Mouse (Mus musculus) myocyte (in vitro differentiated cells): ENCODE data around the gene Kat8. TPM values are rescaled to one million over a fixed set of nuclear protein-coding genes. Genes with fewer than 3 reads are reported as not detected.

ENCODE experiments used
- H3K27me3 ChIP-seq: one replicate; pipeline ENCODE4 v1.6.1; 2011; ENCODE audit not compliant: control insufficient read depth, insufficient read depth, insufficient read length
- H3K36me3 ChIP-seq: one replicate; pipeline ENCODE4 v1.6.1; 2011; ENCODE audit not compliant: control insufficient read depth, insufficient read depth
- H3K4me2 ChIP-seq: one replicate; pipeline ENCODE4 v1.6.1; 2011; ENCODE audit warnings: low read depth, control low read depth
- H3K4me3 ChIP-seq: one replicate; pipeline ENCODE4 v1.5.1; 2011; ENCODE audit warnings: mild to moderate bottlenecking, control low read depth, moderate library complexity
- H3K79me2 ChIP-seq: one replicate; pipeline ENCODE4 v1.6.1; 2011; ENCODE audit not compliant: control insufficient read depth, insufficient read depth
- H3ac ChIP-seq: one replicate; pipeline ENCODE4 v1.6.1; 2011; ENCODE audit not compliant: control insufficient read depth, insufficient read length
- CEBPB ChIP-seq: IDR thresholded peaks from 2 replicates; pipeline ENCODE4 v1.6.1; 2011; ENCODE audit warnings: mild to moderate bottlenecking, moderate library complexity; ENCODE audit not compliant: poor library complexity, insufficient read depth, severe bottlenecking
- E2F4 ChIP-seq: IDR thresholded peaks from one replicate; pipeline ENCODE4 v1.6.1; 2011; ENCODE audit warnings: mild to moderate bottlenecking, control low read depth, moderate library complexity; ENCODE audit not compliant: insufficient read depth
- MAX ChIP-seq: IDR thresholded peaks from one replicate; pipeline ENCODE4 v1.6.1; 2011; ENCODE audit warnings: low read depth, mild to moderate bottlenecking, control low read depth
- MYOD1 ChIP-seq, 3 experiments: IDR thresholded peaks; one replicate each; pipeline ENCODE4 v1.6.1; 2011; ENCODE audit warnings: control low read depth in 2 of 3, low read depth in 2 of 3, mild to moderate bottlenecking in 2 of 3, moderate library complexity in 1 of 3; ENCODE audit not compliant: insufficient read length in 2 of 3, control insufficient read depth in 1 of 3
- MYOG ChIP-seq, 3 experiments: IDR thresholded peaks; one replicate each; pipeline ENCODE4 v1.6.1; 2011; ENCODE audit warnings: control low read depth in 2 of 3, low read depth in 2 of 3, mild to moderate bottlenecking in 2 of 3; ENCODE audit not compliant: insufficient read length in 2 of 3, control insufficient read depth in 1 of 3, insufficient read depth in 1 of 3
- POLR2A ChIP-seq: IDR thresholded peaks from one replicate; pipeline ENCODE4 v1.6.1; 2011; ENCODE audit warnings: low read depth, mild to moderate bottlenecking, control low read depth, moderate library complexity; ENCODE audit not compliant: insufficient read length
- POLR2AphosphoS2 ChIP-seq: IDR thresholded peaks from one replicate; pipeline ENCODE4 v1.6.1; 2011; ENCODE audit warnings: low read depth, control low read depth; ENCODE audit not compliant: insufficient read length
- REST ChIP-seq: IDR thresholded peaks from one replicate; pipeline ENCODE4 v1.6.1; 2011; ENCODE audit warnings: mild to moderate bottlenecking, control low read depth, moderate library complexity; ENCODE audit not compliant: insufficient read depth, insufficient read length
- SRF ChIP-seq: IDR thresholded peaks from one replicate; pipeline ENCODE4 v1.6.1; 2011; ENCODE audit warnings: low read depth; ENCODE audit not compliant: control insufficient read depth, insufficient read length
- TCF12 ChIP-seq: IDR thresholded peaks from one replicate; pipeline ENCODE4 v1.6.1; 2011; ENCODE audit warnings: mild to moderate bottlenecking, control low read depth; ENCODE audit not compliant: poor library complexity, insufficient read depth, severe bottlenecking
- TCF3 ChIP-seq: IDR thresholded peaks from one replicate; pipeline ENCODE4 v1.6.1; 2011; ENCODE audit warnings: low read depth, control low read depth; ENCODE audit not compliant: insufficient read length
- USF1 ChIP-seq: IDR thresholded peaks from one replicate; pipeline ENCODE4 v1.6.1; 2011; ENCODE audit warnings: low read depth, mild to moderate bottlenecking, control low read depth, moderate library complexity
- polyA plus RNA-seq: library from polyadenylated mRNA; unstranded; fragments of >200 nt; fragmentation: generic; extraction: Trizol; gene quantifications from one replicate; pipeline ENCODE4 v1.2.1, GENCODE M21; 2012; ENCODE audit warnings: missing spikeins

Kat8 gene
- polyA plus RNA-seq, 1 experiment = 26.4 TPM

- Histone ChIP-seq H3ac (no peak overlapping the region), H3K36me3 (peaks cover 11% of the 10 kb centered on the region), H3K4me3 (no peak overlapping the region), H3K79me2 (peaks cover 2% of the 10 kb centered on the region), H3K27me3 (no peaks in the 10 kb centered on the region), H3K4me2 (no peak overlapping the region)
- no peak for TF ChIP-seq TCF12
- TF ChIP-seq CEBPB = no peak
- TF ChIP-seq POLR2AphosphoS2 = no peak
These were observed 4.4 kb upstream of the Kat8 start for GRCm38 (mm10) chr7:127907939-127908338.

- H3K36me3 ChIP-seq = peaks cover 11% of the 10 kb centered on the region
- H3K4me2 ChIP-seq = no peak overlapping the region
- H3K27me3 ChIP-seq = no peaks in the 10 kb centered on the region
- H3K4me3 ChIP-seq = no peak overlapping the region
- peaks cover 5% of the 10 kb centered on the region for H3K79me2 ChIP-seq
- TF ChIP-seq REST (no peak), POLR2A (no peak), POLR2AphosphoS2 (no peak), CEBPB (no peak), TCF12 (no peak), MYOG (IDR thresholded peaks at IDR 0.05; ENCODE audit: control insufficient read depth in 1 of 3, insufficient read depth in 1 of 3, insufficient read length in 2 of 3, low read depth in 2 of 3) (no peak), SRF (no peak), TCF3 (no peak), E2F4 (no peak), MYOD1 (IDR thresholded peaks at IDR 0.05; ENCODE audit: control insufficient read depth in 1 of 3, insufficient read length in 2 of 3, low read depth in 2 of 3) (no peak), USF1 (no peak), MAX (no peak)
- H3ac ChIP-seq = no peak overlapping the region
These were observed 3.7 kb upstream of the Kat8 start for GRCm38 (mm10) chr7:127908656-127909055.

- H3K79me2 ChIP-seq = peaks cover 5% of the 10 kb centered on the region
- TF ChIP-seq MAX (no peak), CEBPB (no peak), POLR2AphosphoS2 (no peak), SRF (no peak), MYOD1 (IDR thresholded peaks at IDR 0.05; ENCODE audit: control insufficient read depth in 1 of 3, insufficient read length in 2 of 3, low read depth in 2 of 3) (no peak), MYOG (IDR thresholded peaks at IDR 0.05; ENCODE audit: control insufficient read depth in 1 of 3, insufficient read depth in 1 of 3, insufficient read length in 2 of 3, low read depth in 2 of 3) (no peak), TCF3 (no peak), REST (no peak), TCF12 (no peak), E2F4 (no peak), USF1 (no peak), POLR2A (no peak)
- peaks cover 23% of the 10 kb centered on the region for H3K36me3 ChIP-seq
These were observed 622 bp downstream of the Kat8 start for GRCm38 (mm10) chr7:127912938-127913337.

GRCm38 (mm10) chr7:127915293-127915692, 3.0 kb downstream of the Kat8 start:
- peaks cover 5% of the 10 kb centered on the region for H3K79me2 ChIP-seq
- no peak overlapping the region for H3K4me3 ChIP-seq
- peaks cover 20% of the 10 kb centered on the region for H3K36me3 ChIP-seq
- no peak for TF ChIP-seq TCF12
- no peak for TF ChIP-seq SRF
- TF ChIP-seq POLR2AphosphoS2 = no peak
- TF ChIP-seq MYOD1 (IDR thresholded peaks at IDR 0.05; ENCODE audit: control insufficient read depth in 1 of 3, insufficient read length in 2 of 3, low read depth in 2 of 3) = no peak
- TF ChIP-seq MAX = no peak
- TF ChIP-seq POLR2A = no peak
- no peak for TF ChIP-seq CEBPB
- no peak for TF ChIP-seq USF1
- no peak for TF ChIP-seq E2F4
- TF ChIP-seq MYOG (IDR thresholded peaks at IDR 0.05; ENCODE audit: control insufficient read depth in 1 of 3, insufficient read depth in 1 of 3, insufficient read length in 2 of 3, low read depth in 2 of 3) = no peak
- no peak for TF ChIP-seq REST
- no peak for TF ChIP-seq TCF3
- no peaks in the 10 kb centered on the region for H3K27me3 ChIP-seq
- no peak overlapping the region for H3ac ChIP-seq
- H3K4me2 ChIP-seq = no peak overlapping the region

More at GRCm38 (mm10) chr7:127912938-127913337, 622 bp downstream of the Kat8 start:
- no peaks in the 10 kb centered on the region for H3K27me3 ChIP-seq
- peak overlapping the region; percentile 47 for H3K4me3 ChIP-seq
- peak overlapping the region; percentile 43 for H3ac ChIP-seq
- peak overlapping the region; percentile 97 for H3K4me2 ChIP-seq

DNA sequence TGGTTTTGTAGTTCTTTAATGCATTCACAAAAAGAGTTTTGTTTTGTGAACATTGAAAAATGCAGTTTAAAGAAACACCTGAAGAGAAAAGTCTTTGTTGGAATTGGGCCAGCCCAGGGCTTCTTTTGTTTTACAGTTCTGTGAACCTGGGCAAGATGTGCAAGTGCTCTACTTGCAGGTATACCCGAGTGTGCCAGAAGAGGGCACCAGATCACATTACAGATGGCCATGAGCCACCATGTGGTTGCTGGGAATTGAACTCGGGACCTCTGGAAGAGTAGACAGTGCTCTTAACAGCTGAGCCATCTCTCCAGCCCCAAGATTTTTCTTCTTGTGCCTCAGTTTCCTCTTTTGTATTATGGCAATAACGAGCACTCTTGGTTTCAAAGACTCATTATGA, 5.9 kb downstream of the Kat8 start:
- no peak for TF ChIP-seq POLR2AphosphoS2
- TF ChIP-seq TCF3 = no peak
- H3K36me3 ChIP-seq = peaks cover 24% of the 10 kb centered on the region
- no peak overlapping the region for H3ac ChIP-seq
- H3K4me2 ChIP-seq = no peak overlapping the region
- H3K27me3 ChIP-seq = no peaks in the 10 kb centered on the region
- H3K79me2 ChIP-seq = peaks cover under 1% of the 10 kb centered on the region
- no peak overlapping the region for H3K4me3 ChIP-seq
